Mouse (Mus musculus): ENCODE measurements around the gene Vps45.

The Vps45 gene

GRCm38 (mm10) chr3:96038851-96039250 is 19.4 kb downstream of the Vps45 start:
- no peak for DNase-seq (ENCODE audit: low spot score)

GRCm38 (mm10) chr3:96038156-96038555 is 20.1 kb downstream of the Vps45 start:
- no peak for DNase-seq (ENCODE audit: low spot score)

- DNase-seq (ENCODE audit: low spot score) = no peak
Observed at GRCm38 (mm10) chr3:96036796-96037195, 21.5 kb downstream of the Vps45 start.

GRCm38 (mm10) chr3:96033046-96033445 is 25.2 kb downstream of the Vps45 start:
- DNase-seq (ENCODE audit: low spot score) = no peak

- DNase-seq (ENCODE audit: low spot score) = no peak
Observed at GRCm38 (mm10) chr3:96032652-96033017, 25.6 kb downstream of the Vps45 start.

- no peak for DNase-seq (ENCODE audit: low spot score)
Observed at GRCm38 (mm10) chr3:96031991-96032651, 26.1 kb downstream of the Vps45 start.

GRCm38 (mm10) chr3:96029766-96030165 is 28.5 kb downstream of the Vps45 start:
- no peak for DNase-seq (ENCODE audit: low spot score)

GRCm38 (mm10) chr3:96029336-96029735 is 28.9 kb downstream of the Vps45 start:
- DNase-seq (ENCODE audit: low spot score) = no peak

GRCm38 (mm10) chr3:96027875-96028274 is 30.4 kb downstream of the Vps45 start:
- DNase-seq (ENCODE audit: low spot score) = no peak

GRCm38 (mm10) chr3:96027145-96027544 is 31.1 kb downstream of the Vps45 start:
- DNase-seq (ENCODE audit: low spot score) = no peak

GRCm38 (mm10) chr3:96021421-96022128 is 36.7 kb downstream of the Vps45 start:
- DNase-seq (ENCODE audit: low spot score) = no peak

GRCm38 (mm10) chr3:96020735-96021134 is 37.5 kb downstream of the Vps45 start:
- DNase-seq (ENCODE audit: low spot score) = no peak

GRCm38 (mm10) chr3:96017461-96017860 is 40.8 kb downstream of the Vps45 start:
- no peak for DNase-seq (ENCODE audit: low spot score)

- no peak for DNase-seq (ENCODE audit: low spot score)
Observed at GRCm38 (mm10) chr3:96016257-96016889, 41.9 kb downstream of the Vps45 start.

GRCm38 (mm10) chr3:96015681-96016080 is 42.6 kb downstream of the Vps45 start:
- DNase-seq (ENCODE audit: low spot score) = no peak

GRCm38 (mm10) chr3:96012805-96013204 is 45.5 kb downstream of the Vps45 start:
- DNase-seq (ENCODE audit: low spot score) = no peak

GRCm38 (mm10) chr3:96008463-96008862 is 49.8 kb downstream of the Vps45 start:
- DNase-seq (ENCODE audit: low spot score) = no peak

- no peak for DNase-seq (ENCODE audit: low spot score)
Observed at GRCm38 (mm10) chr3:96001560-96001959, 56.7 kb downstream of the Vps45 start.

- no peak for DNase-seq (ENCODE audit: low spot score)
Observed at GRCm38 (mm10) chr3:96000921-96001501, 57.3 kb downstream of the Vps45 start.

- DNase-seq (ENCODE audit: low spot score) = no peak
Observed at GRCm38 (mm10) chr3:96000080-96000632, 58.1 kb downstream of the Vps45 start.

GRCm38 (mm10) chr3:95999308-96000079 is 58.8 kb downstream of the Vps45 start:
- DNase-seq (ENCODE audit: low spot score) = no peak

GRCm38 (mm10) chr3:95997203-95997721 is 61.0 kb downstream of the Vps45 start:
- DNase-seq (ENCODE audit: low spot score) = no peak

All from ovary, postnatal 10 days (tissue).